Mouse (Mus musculus) liver, embryonic 11.5 days (tissue): ENCODE data around the gene 6030408B16Rik. TPM values are rescaled to one million over a fixed set of nuclear protein-coding genes. Genes with fewer than 3 reads are reported as not detected.

Source experiments
- ATAC-seq: fragments of 200-750 bp; cut with Nextera tagmentation; replicated peaks from 2 replicates; pipeline ENCODE4 v1.8.0; 2017; ENCODE audit warnings: moderate number of reproducible peaks, mild to moderate bottlenecking, moderate TSS enrichment, moderate library complexity; ENCODE audit not compliant: low FRiP score
- DNase-seq: peaks from one replicate; pipeline ENCODE4 v3.0.0-alpha.2; 2017; ENCODE audit warnings: low spot score
- H3K27ac ChIP-seq: fragments of 300-500 bp; sonication (generic); 2 replicates; pipeline ENCODE4 v1.5.1; 2014; ENCODE audit warnings: mild to moderate bottlenecking, low read depth, low read length, control low read depth
- H3K27me3 ChIP-seq: fragments of 300-500 bp; sonication (generic); replicated peaks from 2 replicates; pipeline ENCODE4 v1.6.1; 2014; ENCODE audit warnings: low read length, mixed read lengths; ENCODE audit not compliant: control insufficient read depth, insufficient read depth
- H3K36me3 ChIP-seq: fragments of 300-500 bp; sonication (generic); 2 replicates; pipeline ENCODE4 v1.6.1; 2014; ENCODE audit warnings: mild to moderate bottlenecking, low read length, moderate library complexity, mixed read lengths; ENCODE audit not compliant: control insufficient read depth, insufficient read depth
- H3K4me1 ChIP-seq: fragments of 300-500 bp; sonication (generic); replicated peaks from 2 replicates; pipeline ENCODE4 v1.6.1; 2014; ENCODE audit warnings: low read length, mixed read lengths; ENCODE audit not compliant: control insufficient read depth, insufficient read depth
- H3K4me2 ChIP-seq: fragments of 300-500 bp; sonication (generic); 2 replicates; pipeline ENCODE4 v1.6.1; 2014; ENCODE audit warnings: mild to moderate bottlenecking, control low read depth, moderate library complexity
- H3K4me3 ChIP-seq: fragments of 300-500 bp; sonication (generic); 2 replicates; pipeline ENCODE4 v1.5.1; 2014; ENCODE audit warnings: low read depth, low read length, control low read depth
- H3K9ac ChIP-seq: fragments of 300-500 bp; sonication (generic); 2 replicates; pipeline ENCODE4 v1.6.1; 2014; ENCODE audit warnings: low read depth, low read length, control low read depth
- H3K9me3 ChIP-seq: fragments of 300-500 bp; sonication (generic); 2 replicates; pipeline ENCODE4 v1.6.1; 2016; ENCODE audit warnings: low read length, inconsistent platforms, mixed read lengths; ENCODE audit not compliant: control insufficient read depth
- WGBS: fragments of 180-500 bp; shearing (Covaris S2); extraction: QIAGEN DNeasy Blood & Tissue Kit; methylation state at CpG from one replicate; pipeline ENCODE4 v1.1.7; 2014; 5-methylcytosine and 5-hydroxymethylcytosine counted together
- polyA plus RNA-seq: library from polyadenylated mRNA; unstranded; fragments of >200 nt; fragmentation: Nextera tagmentation; extraction: Ambion mirVana; gene quantifications from 2 replicates; pipeline ENCODE4 v1.2.1, GENCODE M21; 2014

The 6030408B16Rik gene
- polyA plus RNA-seq, 1 experiment from 2014 or later, result 0.58 TPM

GRCm38 (mm10) chr15:101299480-101299960 lies 6.5 kb downstream of the 6030408B16Rik start:
- H3K4me3 ChIP-seq, result no peak overlapping the region
- DNase-seq, result no peak
- WGBS, result 59% methylated on average over 14 of the region's 14 CpGs
- no peaks in the 10 kb centered on the region for H3K36me3 ChIP-seq
- H3K4me1 ChIP-seq, result peaks cover 11% of the 10 kb centered on the region
- H3K27ac ChIP-seq, result no peak overlapping the region; the same call in 1 of the 2 replicates
- no peak overlapping the region for H3K9ac ChIP-seq
- no peaks in the 10 kb centered on the region for H3K9me3 ChIP-seq
- H3K27me3 ChIP-seq, result no peaks in the 10 kb centered on the region
- H3K4me2 ChIP-seq, result no peak overlapping the region
- peak; percentile 37; the same call in 1 of the 2 replicates for ATAC-seq

DNA sequence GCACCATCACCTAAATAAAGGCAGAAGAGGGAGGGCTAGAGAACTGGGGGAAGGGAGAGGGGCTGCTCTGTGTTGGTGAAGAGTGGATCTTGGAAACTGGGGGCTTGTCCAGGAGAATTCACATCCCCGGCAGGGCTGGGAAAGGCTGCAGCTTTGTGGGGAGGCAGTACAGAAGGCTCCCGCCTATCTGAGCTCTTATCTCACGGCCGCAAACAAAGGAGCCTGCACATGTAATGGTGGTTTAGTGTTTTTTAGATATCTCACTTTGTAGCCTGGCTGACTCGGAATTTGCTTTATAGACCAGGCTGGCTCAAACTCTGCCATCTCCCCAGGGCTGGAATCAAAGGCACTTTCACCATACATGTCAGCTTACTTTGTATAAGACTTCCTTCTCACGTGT lies 7.1 kb downstream of the 6030408B16Rik start:
- H3K4me3 ChIP-seq, result no peak overlapping the region
- H3K4me2 ChIP-seq, result no peak overlapping the region
- H3K9ac ChIP-seq, result no peak overlapping the region
- H3K9me3 ChIP-seq, result no peaks in the 10 kb centered on the region
- H3K27ac ChIP-seq, result peak overlapping the region; percentile 50
- H3K36me3 ChIP-seq, result no peaks in the 10 kb centered on the region
- WGBS, result 35% methylated on average over 6 of the region's 6 CpGs
- DNase-seq (no peak), ATAC-seq (peak; percentile 43; the same call in 1 of the 2 replicates)
- peaks cover 11% of the 10 kb centered on the region for H3K4me1 ChIP-seq
- no peaks in the 10 kb centered on the region for H3K27me3 ChIP-seq

DNA sequence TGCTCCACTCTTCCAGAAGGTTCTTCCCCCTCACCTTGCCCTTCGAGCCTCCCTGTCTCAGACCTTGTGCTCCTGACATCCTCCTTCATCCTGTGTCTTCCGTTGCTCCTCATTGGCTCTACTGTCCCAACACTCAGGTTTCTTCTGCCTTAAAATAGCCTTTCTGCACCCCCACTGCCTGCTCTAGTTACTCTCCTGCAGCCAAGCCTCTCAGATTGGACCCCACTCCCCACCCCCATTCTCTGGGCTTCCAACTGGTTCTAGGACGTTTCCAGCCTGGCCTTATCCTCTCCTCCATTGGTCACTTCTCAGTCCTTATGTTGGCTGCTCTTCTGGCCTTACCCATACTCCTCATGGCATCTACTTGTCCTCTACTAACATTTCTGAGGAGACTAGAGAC lies 9.2 kb downstream of the 6030408B16Rik start:
- no peak overlapping the region for H3K4me3 ChIP-seq
- WGBS, result 70% methylated on average over 3 of the region's 3 CpGs
- no peaks in the 10 kb centered on the region for H3K27me3 ChIP-seq
- H3K27ac ChIP-seq, result no peak overlapping the region
- no peak for DNase-seq
- no peak for ATAC-seq
- H3K36me3 ChIP-seq, result no peaks in the 10 kb centered on the region
- H3K9me3 ChIP-seq, result no peaks in the 10 kb centered on the region
- peaks cover 11% of the 10 kb centered on the region for H3K4me1 ChIP-seq
- H3K4me2 ChIP-seq, result no peak overlapping the region
- no peak overlapping the region for H3K9ac ChIP-seq

DNA sequence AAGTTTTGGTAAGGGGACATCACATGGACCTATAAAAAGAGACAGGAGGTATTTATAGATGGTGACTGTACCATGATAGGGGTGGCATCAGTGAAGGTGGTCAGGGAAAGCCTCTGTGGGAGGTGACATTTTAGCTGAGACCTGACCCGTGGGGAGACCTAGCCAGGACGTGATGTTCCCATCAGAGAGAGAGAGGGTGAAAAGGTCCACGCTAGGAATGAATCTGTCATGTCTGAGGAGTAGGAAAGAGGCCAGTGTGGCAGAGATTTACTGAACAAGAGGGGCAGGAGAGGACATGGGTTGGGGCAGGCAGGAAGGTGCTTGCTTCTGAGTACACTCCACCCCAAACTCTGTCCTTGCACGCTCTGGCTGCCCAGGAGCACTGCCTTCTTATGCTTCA lies 10.8 kb downstream of the 6030408B16Rik start:
- H3K27me3 ChIP-seq, result no peaks in the 10 kb centered on the region
- DNase-seq (no peak), ATAC-seq (no peak)
- H3K4me3 ChIP-seq, result no peak overlapping the region
- H3K9ac ChIP-seq, result no peak overlapping the region
- H3K36me3 ChIP-seq, result no peaks in the 10 kb centered on the region
- WGBS, result 72% methylated on average over 4 of the region's 4 CpGs
- H3K4me2 ChIP-seq, result no peak overlapping the region
- peaks cover 11% of the 10 kb centered on the region for H3K4me1 ChIP-seq
- H3K9me3 ChIP-seq, result no peaks in the 10 kb centered on the region
- no peak overlapping the region for H3K27ac ChIP-seq

DNA sequence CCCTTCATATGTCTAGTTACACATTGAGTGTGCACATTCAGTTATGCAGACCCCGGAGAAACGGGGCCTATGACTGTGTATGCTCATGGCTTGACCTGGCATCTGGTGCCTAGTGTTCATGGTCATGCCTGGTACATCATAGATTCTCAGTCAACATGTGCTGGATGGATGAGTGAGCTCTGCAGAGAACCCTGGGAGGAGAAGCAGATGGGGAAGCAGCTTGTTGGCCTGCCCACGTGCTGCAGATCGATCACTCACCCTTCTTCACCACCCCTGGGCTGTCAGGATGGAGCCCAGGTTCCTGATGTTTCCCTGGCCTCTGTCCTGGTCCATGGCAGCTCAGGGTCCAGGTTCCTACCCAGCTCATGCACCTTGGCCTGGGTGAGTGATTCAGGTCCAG lies 13.4 kb downstream of the 6030408B16Rik start:
- Histone ChIP-seq H3K4me3 (no peak overlapping the region), H3K36me3 (no peaks in the 10 kb centered on the region), H3K9me3 (no peaks in the 10 kb centered on the region), H3K27me3 (no peaks in the 10 kb centered on the region), H3K4me2 (no peak overlapping the region), H3K4me1 (no peaks in the 10 kb centered on the region), H3K9ac (no peak overlapping the region), H3K27ac (no peak overlapping the region)
- 89% methylated on average over 4 of the region's 4 CpGs for WGBS
- ATAC-seq, result no peak
- DNase-seq, result no peak

GRCm38 (mm10) chr15:101308440-101309348 lies 15.7 kb downstream of the 6030408B16Rik start:
- Histone ChIP-seq H3K36me3 (no peaks in the 10 kb centered on the region), H3K9me3 (no peaks in the 10 kb centered on the region), H3K4me1 (no peaks in the 10 kb centered on the region), H3K4me2 (no peak overlapping the region), H3K4me3 (no peak overlapping the region), H3K27ac (no peak overlapping the region), H3K9ac (no peak overlapping the region), H3K27me3 (no peaks in the 10 kb centered on the region)
- WGBS, result 65% methylated on average over 13 of the region's 13 CpGs
- DNase-seq (no peak), ATAC-seq (no peak)

DNA sequence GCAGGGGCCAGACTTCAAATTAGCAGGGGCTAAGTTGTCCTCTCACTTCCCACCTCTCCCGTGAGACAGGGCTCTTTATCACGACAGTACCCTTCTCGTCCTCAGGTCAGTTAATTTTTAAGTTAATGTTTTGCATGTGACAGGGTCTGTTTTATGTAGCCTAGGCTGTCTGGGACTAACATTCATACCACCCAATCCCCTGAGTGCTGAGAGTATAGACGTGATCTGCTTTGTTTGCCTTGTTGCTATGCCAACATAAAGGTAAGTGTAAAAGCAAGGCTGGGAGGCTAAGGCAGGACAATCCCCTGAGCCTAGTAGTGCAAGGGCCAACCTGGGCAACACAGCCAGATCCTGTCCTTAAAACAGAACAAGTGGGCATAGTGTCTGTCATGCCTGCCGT lies 16.5 kb downstream of the 6030408B16Rik start:
- ATAC-seq, result no peak
- Histone ChIP-seq H3K36me3 (no peaks in the 10 kb centered on the region), H3K4me2 (no peak overlapping the region), H3K27me3 (no peaks in the 10 kb centered on the region), H3K9me3 (no peaks in the 10 kb centered on the region), H3K4me1 (no peaks in the 10 kb centered on the region), H3K9ac (no peak overlapping the region), H3K4me3 (no peak overlapping the region), H3K27ac (no peak overlapping the region)
- 36% methylated on average over 5 of the region's 5 CpGs for WGBS
- DNase-seq, result no peak

DNA sequence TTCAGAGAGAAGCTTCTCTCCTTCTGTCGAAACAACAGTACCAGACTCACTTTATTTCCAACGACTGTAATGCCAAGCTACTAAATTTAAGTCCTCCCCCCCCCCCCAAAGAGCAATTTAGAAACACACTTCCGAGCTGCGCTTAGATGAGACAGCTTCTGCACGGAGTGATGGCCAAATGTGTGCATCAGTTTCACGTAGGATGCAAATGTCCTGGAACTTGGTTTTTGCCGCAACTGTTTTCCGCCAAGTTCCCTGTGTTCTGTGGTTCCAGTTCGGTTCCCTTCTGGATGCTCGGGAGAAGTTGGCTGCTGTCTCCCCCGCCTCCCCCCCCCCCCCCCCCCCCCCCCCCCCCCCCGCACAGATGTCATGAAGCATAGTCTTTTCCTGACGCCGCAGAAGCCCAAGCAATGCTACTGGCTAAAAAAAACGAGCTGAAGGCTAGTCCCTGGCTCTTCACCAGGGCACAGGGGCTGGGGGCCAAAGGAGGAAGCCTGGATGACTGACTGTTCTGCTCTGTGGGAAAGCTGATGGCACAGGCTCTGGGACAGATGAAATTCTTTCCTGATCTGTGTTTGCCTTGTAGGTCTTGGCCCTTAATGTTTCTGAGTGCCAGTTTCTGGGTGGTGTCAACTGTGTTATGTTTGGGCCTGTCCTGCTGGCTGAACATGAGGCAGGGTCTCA lies 18.2 kb downstream of the 6030408B16Rik start:
- ATAC-seq, result no peak

More for the DNA sequence above, 18.2 kb downstream of the 6030408B16Rik start:
- Histone ChIP-seq H3K4me3 (no peak overlapping the region), H3K27me3 (no peaks in the 10 kb centered on the region), H3K4me1 (no peaks in the 10 kb centered on the region; the same call in none of the 2 replicates), H3K4me2 (no peak overlapping the region), H3K9ac (no peak overlapping the region), H3K36me3 (no peaks in the 10 kb centered on the region), H3K27ac (no peak overlapping the region), H3K9me3 (no peaks in the 10 kb centered on the region)
- WGBS, result 61% methylated on average over 14 of the region's 15 CpGs
- DNase-seq, result no peak
